Mouse (Mus musculus): ENCODE results near the gene Pdzd7.

GRCm38 (mm10) chr19:45024775-45025174 lies 20.7 kb downstream of the Pdzd7 start:
- TF ChIP-seq ZC3H11A (IDR thresholded peaks at IDR 0.05; ENCODE audit: borderline replicate concordance, low read depth, low read length) (no peak), MAFK (IDR thresholded peaks at IDR 0.05; ENCODE audit: insufficient read depth, low read depth, low read length) (no peak), CHD2 (IDR thresholded peaks at IDR 0.05; ENCODE audit: low read depth, low read length) (no peak), ZNF384 (IDR thresholded peaks at IDR 0.05; ENCODE audit: low read depth, low read length) (no peak), HCFC1 (IDR thresholded peaks at IDR 0.05; ENCODE audit: borderline replicate concordance, insufficient read depth, low read length) (no peak)
